Mouse (Mus musculus): ENCODE measurements at regions not wholly inside any gene's neighbourhood (a gene's known extent, or its start where the extent isn't known, plus 50 kb on each side); places are given as distances from the start of the nearest gene placed in this dataset.

DNA sequence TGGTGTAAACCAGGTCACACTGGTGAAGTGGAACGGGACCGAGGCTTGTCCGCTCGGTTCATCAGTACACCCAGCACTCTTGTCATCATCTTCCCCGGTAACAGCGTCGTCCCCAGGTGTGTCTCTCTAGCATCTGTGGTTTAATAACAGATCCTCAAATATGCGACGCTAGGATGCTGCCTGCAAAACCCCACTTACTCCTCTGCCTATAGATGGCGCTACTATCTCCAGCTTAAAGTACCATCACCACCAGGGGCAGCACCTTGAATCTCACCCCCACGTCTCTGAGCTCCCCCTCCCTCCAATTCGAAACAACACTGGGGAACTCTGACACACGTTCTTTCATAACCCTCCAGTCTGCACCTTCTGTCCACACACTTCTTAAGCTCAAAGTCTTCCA, 295.1 kb upstream of the Arglu1 start:
- Histone ChIP-seq H3K4me3 (ENCODE audit: insufficient read depth, low read length) (no peak overlapping the region), H3K4me1 (ENCODE audit: control insufficient read depth, insufficient read depth, low read length) (peaks cover 3% of the 10 kb centered on the region; the same call in 1 of the 2 replicates), H3K27ac (ENCODE audit: insufficient read depth, low read length) (no peak overlapping the region)
- TF ChIP-seq CTCF (IDR thresholded peaks at IDR 0.05; ENCODE audit: borderline replicate concordance, insufficient read depth, low read length) (no peak), POLR2A (IDR thresholded peaks at IDR 0.05; ENCODE audit: low read depth, low read length) (no peak)

DNA sequence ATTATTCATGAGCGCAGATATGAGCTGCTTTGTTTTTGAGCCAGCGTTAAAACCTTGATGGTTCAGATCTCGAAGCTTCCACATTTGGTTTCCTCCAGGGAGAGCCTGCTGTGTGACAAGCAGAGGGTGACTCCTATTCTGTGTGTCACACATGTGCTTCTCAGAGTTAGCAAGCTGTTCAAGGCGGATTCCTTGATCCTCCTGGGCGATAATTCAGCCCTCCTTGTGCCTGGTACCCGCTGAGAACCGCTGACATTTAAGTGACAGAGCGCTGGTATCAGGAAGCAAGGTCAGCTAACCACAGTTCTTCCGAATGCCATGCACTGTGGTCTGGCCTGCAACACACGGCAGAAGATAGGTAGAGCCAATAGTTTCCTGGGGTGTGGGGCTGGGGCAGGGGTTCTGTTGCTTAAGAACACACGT, 294.5 kb upstream of the Arglu1 start:
- no peak for TF ChIP-seq CTCF (IDR thresholded peaks at IDR 0.05; ENCODE audit: borderline replicate concordance, insufficient read depth, low read length)
- H3K4me3 ChIP-seq (ENCODE audit: insufficient read depth, low read length), result no peak overlapping the region
- H3K4me1 ChIP-seq (ENCODE audit: control insufficient read depth, insufficient read depth, low read length), result peaks cover 3% of the 10 kb centered on the region; the same call in 1 of the 2 replicates
- H3K27ac ChIP-seq (ENCODE audit: insufficient read depth, low read length), result no peak overlapping the region

DNA sequence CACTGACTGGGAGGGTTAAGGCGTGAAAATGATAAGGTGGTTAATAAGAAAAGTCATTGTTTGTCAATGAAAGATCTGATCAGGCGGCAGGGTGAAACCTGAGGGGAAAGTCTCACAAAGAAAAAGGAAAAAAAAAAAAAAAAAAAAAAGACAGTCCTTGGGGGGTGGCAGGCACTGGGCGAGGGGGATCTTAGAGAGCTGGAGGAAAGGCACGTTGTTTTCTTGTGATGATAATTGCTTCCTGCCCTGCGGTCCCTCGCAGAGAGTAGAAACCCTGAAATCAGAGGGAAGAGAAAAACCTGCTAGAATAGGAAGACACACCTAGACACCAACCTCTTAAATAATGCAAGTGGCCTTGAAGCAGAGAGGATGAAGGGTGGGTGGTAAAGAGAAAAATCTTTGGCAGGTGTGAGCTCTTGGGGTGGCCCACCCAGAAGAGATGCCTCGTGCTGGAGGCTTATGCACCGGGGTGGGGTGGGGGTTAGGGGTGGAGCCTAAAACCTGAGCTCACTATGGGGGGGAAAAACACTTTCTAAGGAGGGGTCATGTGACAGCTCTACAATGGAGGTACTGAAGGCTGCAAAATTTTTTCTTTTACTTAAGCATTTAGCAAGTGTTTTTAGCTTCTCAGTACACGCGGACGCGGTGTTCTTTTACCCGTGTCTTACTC, 294.0 kb upstream of the Arglu1 start:
- Histone ChIP-seq H3K4me3 (ENCODE audit: insufficient read depth, low read length) (no peak overlapping the region), H3K4me1 (ENCODE audit: control insufficient read depth, insufficient read depth, low read length) (peaks cover 6% of the 10 kb centered on the region; the same call in 1 of the 2 replicates), H3K27ac (ENCODE audit: insufficient read depth, low read length) (no peak overlapping the region)
- no peak for TF ChIP-seq CTCF (IDR thresholded peaks at IDR 0.05; ENCODE audit: borderline replicate concordance, insufficient read depth, low read length)
- no peak for TF ChIP-seq POLR2A (IDR thresholded peaks at IDR 0.05; ENCODE audit: low read depth, low read length)

DNA sequence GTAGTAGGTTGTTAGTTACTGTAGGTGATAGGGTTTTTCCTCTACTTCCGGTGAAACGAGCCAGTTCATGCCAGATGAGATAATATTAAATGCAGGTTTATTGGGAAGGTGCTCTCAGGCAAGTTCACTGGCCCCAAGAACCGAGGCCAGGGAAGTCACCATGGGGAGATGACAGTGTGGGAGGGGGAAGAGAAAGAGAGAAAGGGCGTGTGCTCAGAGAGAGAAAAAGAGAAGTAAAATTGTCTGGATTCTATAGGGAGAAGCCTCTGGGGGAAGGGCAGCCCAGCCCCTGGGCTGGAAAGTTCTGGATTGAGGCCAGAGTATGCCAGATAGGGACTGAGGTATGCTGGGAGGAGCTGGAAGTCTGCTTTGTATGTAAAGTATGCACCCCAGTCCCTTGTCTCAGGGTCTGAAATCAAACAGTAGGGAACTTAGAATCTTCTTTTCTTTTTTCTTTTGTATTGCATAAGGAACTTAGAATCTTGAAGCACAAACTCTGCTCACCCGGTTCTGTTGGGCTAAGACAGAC, 292.9 kb upstream of the Arglu1 start:
- Histone ChIP-seq H3K4me1 (ENCODE audit: control insufficient read depth, insufficient read depth, low read length) (peaks cover 8% of the 10 kb centered on the region; the same call in 1 of the 2 replicates), H3K4me3 (ENCODE audit: insufficient read depth, low read length) (no peak overlapping the region), H3K27ac (ENCODE audit: insufficient read depth, low read length) (no peak overlapping the region)
- TF ChIP-seq POLR2A (IDR thresholded peaks at IDR 0.05; ENCODE audit: low read depth, low read length) (no peak), CTCF (IDR thresholded peaks at IDR 0.05; ENCODE audit: borderline replicate concordance, insufficient read depth, low read length) (no peak)

DNA sequence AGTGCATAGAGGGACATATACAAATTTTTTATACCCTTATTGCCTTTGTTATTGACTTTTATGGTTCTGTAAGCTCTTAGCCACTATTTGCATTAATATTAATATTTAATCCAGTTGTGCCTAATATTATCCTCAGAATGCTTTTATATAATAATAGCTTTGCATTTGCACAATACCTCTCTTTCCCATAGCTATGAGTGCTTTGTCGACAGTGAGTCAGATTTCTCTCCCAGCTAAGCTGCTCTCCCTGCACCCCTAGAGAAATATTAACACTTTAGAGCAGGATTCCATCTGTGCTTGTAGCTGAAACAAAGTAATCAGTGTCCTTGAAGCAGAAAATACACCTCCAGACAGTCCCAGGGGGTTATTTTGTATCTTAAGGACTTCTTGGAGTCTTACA, 288.6 kb upstream of the Arglu1 start:
- TF ChIP-seq CTCF (IDR thresholded peaks at IDR 0.05; ENCODE audit: borderline replicate concordance, insufficient read depth, low read length), result no peak
- no peak for TF ChIP-seq POLR2A (IDR thresholded peaks at IDR 0.05; ENCODE audit: low read depth, low read length)
- no peak overlapping the region; the same call in 1 of the 2 replicates for H3K27ac ChIP-seq (ENCODE audit: insufficient read depth, low read length)
- H3K4me1 ChIP-seq (ENCODE audit: control insufficient read depth, insufficient read depth, low read length), result peaks cover 8% of the 10 kb centered on the region; the same call in 1 of the 2 replicates
- no peak overlapping the region for H3K4me3 ChIP-seq (ENCODE audit: insufficient read depth, low read length)

DNA sequence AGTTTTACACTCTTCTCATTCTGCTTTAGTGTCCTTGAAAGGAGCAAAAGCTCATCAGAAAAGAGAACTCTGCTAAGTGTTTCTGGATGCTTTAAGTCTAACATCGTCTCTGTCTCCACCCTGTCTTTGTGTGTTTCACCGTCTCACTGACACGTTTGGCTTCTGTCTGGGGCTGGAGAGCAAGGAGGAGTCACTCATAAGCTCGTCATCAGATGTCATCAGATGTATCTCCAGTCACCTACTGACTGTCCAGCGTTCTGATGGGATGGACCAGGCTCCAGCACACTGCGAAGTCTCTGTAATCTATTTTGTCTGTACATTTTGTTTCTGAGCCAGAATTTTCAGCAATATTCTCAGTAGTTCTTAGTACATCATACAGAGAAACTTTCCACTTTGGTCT, 283.4 kb upstream of the Arglu1 start:
- no peak overlapping the region for H3K4me3 ChIP-seq (ENCODE audit: insufficient read depth, low read length)
- no peak overlapping the region for H3K27ac ChIP-seq (ENCODE audit: insufficient read depth, low read length)
- no peak for TF ChIP-seq POLR2A (IDR thresholded peaks at IDR 0.05; ENCODE audit: low read depth, low read length)
- H3K4me1 ChIP-seq (ENCODE audit: control insufficient read depth, insufficient read depth, low read length), result peaks cover 2% of the 10 kb centered on the region; the same call in 1 of the 2 replicates

DNA sequence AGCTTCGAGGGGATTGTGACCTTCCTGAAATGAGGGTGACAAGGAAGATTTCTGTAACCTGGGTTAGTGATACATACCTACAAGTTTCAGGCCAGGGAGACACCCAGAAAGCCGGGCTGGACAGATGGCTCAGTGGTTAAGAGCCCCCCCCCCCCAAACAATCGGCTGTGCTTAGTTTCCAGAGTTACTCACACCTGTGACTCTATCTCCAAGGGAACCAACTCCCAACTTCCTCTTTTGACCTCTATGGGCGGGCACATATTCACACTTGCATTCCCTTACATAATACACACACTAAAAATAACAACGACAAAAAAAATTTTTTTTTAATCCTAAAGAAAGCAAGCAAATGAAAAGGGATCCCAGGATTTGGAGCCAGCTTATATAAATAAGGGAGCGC, 283.0 kb upstream of the Arglu1 start:
- no peak overlapping the region for H3K4me3 ChIP-seq (ENCODE audit: insufficient read depth, low read length)
- no peak for TF ChIP-seq CTCF (IDR thresholded peaks at IDR 0.05; ENCODE audit: borderline replicate concordance, insufficient read depth, low read length)
- TF ChIP-seq POLR2A (IDR thresholded peaks at IDR 0.05; ENCODE audit: low read depth, low read length), result no peak

DNA sequence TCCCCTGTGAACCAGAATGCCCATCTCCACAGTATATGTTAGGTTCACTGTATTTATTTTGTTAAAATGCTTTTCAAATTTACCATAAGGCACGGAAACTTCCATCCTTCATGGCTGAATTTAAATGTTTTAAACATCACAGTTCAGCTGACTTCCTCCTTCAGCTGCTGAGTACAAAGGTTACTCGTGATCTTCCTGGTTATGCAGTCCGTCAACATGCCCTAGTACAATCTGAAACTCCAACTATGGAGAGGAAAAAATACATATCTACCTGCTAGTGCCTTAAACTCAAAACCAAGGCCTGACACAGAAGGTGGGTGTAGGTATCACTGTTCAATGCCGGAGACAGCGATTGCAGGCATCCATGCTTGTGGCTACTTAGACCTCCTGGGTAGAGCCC, 280.5 kb upstream of the Arglu1 start:
- Histone ChIP-seq H3K4me1 (ENCODE audit: control insufficient read depth, insufficient read depth, low read length) (no peaks in the 10 kb centered on the region), H3K4me3 (ENCODE audit: insufficient read depth, low read length) (no peak overlapping the region), H3K27ac (ENCODE audit: insufficient read depth, low read length) (no peak overlapping the region)
- TF ChIP-seq POLR2A (IDR thresholded peaks at IDR 0.05; ENCODE audit: low read depth, low read length) (no peak), CTCF (IDR thresholded peaks at IDR 0.05; ENCODE audit: borderline replicate concordance, insufficient read depth, low read length) (no peak)

More for the DNA sequence above, 283.0 kb upstream of the Arglu1 start:
- Histone ChIP-seq H3K27ac (ENCODE audit: insufficient read depth, low read length) (no peak overlapping the region), H3K4me1 (ENCODE audit: control insufficient read depth, insufficient read depth, low read length) (0 out of 2 replicates have a peak, but pooled peaks cover under 1% of the 10 kb centered on the region)

DNA sequence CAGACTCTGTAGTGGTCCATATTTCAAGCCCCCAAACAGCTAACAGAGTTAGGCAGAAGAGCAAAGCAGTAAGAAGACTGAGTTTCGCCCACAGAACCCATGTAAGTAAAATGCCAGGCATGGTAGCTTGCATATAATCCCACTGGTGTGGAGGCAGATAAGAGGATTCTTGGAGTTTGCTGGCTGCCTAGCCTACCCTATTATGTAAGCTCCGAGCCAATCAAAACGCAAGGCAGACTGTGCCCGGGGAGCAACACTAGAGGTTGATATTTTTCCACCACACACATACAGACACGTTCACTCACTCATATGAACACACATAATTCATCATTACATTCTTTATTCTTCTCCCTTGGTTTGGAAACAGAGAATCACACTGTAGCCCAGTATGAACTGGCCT, 280.0 kb upstream of the Arglu1 start:
- no peak overlapping the region for H3K27ac ChIP-seq (ENCODE audit: insufficient read depth, low read length)
- H3K4me1 ChIP-seq (ENCODE audit: control insufficient read depth, insufficient read depth, low read length), result no peaks in the 10 kb centered on the region
- no peak for TF ChIP-seq POLR2A (IDR thresholded peaks at IDR 0.05; ENCODE audit: low read depth, low read length)
- TF ChIP-seq CTCF (IDR thresholded peaks at IDR 0.05; ENCODE audit: borderline replicate concordance, insufficient read depth, low read length), result no peak

DNA sequence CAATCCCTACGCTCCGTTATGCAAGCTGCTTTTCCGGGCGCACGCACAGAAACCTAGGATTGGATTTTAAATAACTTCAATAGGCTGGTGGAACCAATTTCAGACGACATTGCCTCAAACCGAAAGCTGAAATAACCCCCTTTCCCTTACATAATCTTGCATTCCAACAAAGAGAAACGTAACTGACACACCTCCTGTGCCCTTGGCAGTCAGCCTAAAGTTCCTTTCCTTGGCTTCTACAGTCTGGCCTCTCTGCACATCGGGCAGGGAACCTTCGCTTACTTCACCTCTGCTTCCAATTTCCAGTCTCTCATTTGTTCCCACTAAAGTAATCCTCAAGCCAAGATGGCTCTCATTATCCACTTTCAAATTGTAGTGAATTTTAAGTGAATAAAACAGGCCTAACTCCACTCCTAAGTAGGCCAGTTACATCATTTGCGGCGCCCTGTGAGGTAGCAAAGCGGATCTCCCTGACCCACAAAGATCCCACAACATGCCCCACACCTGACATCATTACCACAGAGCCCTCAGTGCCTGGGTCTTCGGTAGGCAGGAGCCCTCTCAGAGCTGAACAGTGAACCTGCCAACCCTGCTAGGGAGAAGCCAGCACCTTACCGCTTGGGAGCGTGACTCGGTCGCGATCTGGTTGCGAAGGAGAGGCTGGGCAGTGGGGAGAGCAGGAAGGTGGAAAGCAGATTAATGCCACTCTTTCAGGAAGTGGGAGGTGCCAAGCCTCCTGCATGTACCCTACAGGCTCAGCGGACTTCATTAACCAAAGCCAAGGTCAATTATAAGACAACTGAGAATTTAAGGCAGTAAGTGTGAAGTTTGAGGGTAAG, 279.0 kb upstream of the Arglu1 start:
- TF ChIP-seq CTCF (IDR thresholded peaks at IDR 0.05; ENCODE audit: borderline replicate concordance, insufficient read depth, low read length) (no peak), POLR2A (IDR thresholded peaks at IDR 0.05; ENCODE audit: low read depth, low read length) (no peak)
- Histone ChIP-seq H3K4me1 (ENCODE audit: control insufficient read depth, insufficient read depth, low read length) (no peaks in the 10 kb centered on the region), H3K4me3 (ENCODE audit: insufficient read depth, low read length) (peak overlapping the region; percentile 12; the same call in 1 of the 2 replicates), H3K27ac (ENCODE audit: insufficient read depth, low read length) (no peak overlapping the region)

More for the DNA sequence above, 280.0 kb upstream of the Arglu1 start:
- no peak overlapping the region for H3K4me3 ChIP-seq (ENCODE audit: insufficient read depth, low read length)
